Comparison of ENCODE assay signal across 8 mouse cellular contexts in genomic region chr1:176274667-176275610, GRCm38 (mm10). TPM values are rescaled to one million over a fixed set of nuclear protein-coding genes. Genes with fewer than 3 reads are reported as not detected.
DNase-seq lines count a peak whose midpoint lies in the region; ATAC-seq and TF ChIP-seq lines count a peak whose summit lies in the region.

Pld5 (minus strand) TSS chr1:176275312.

- no peaks in the 10 kb centered on the region for H3K9me3 ChIP-seq in forebrain, embryonic 10.5 days
- H3K9me3 ChIP-seq in hindbrain, embryonic 12.5 days (replicated peaks) = no peaks in the 10 kb centered on the region
- H3K9me3 ChIP-seq in liver, embryonic 14.5 days (ENCODE audit: control insufficient read depth, low read length) = no peaks in the 10 kb centered on the region

- WGBS in forebrain, embryonic 10.5 days = under 1% methylated on average over 66 of the region's 86 CpGs
- WGBS in hindbrain, embryonic 12.5 days = 2% methylated on average over 67 of the region's 86 CpGs
- 1% methylated on average over 58 of the region's 86 CpGs for WGBS in liver, embryonic 14.5 days (ENCODE audit: insufficient replicate concordance)

- H3K27ac ChIP-seq in forebrain, embryonic 10.5 days = peak within 1 kb of the TSS; percentile 86
- peak within 1 kb of the TSS; percentile 72 for H3K27ac ChIP-seq in hindbrain, embryonic 12.5 days
- no peak within 1 kb of the TSS for H3K27ac ChIP-seq in liver, embryonic 14.5 days

- ATAC-seq in hindbrain, embryonic 12.5 days (ENCODE audit: low FRiP score) = peak; percentile 92
- no peak for ATAC-seq in liver, embryonic 14.5 days (ENCODE audit: insufficient read depth)

- TF ChIP-seq CTCF in liver, embryonic 14.5 days (IDR thresholded peaks at IDR 0.05; ENCODE audit: low read depth) = no peak

- DNase-seq in kidney, postnatal 10 days = peak; percentile 53
- DNase-seq in kidney, adult 9 months = no peak
- peak; percentile 75 for DNase-seq in brain, adult 2 months (ENCODE audit: low read depth, low spot score)
- DNase-seq in forebrain, embryonic 10.5 days (ENCODE audit: extremely low spot score, low spot score) = peak; percentile 66
- no peak for DNase-seq in liver, embryonic 14.5 days (ENCODE audit: low read depth in 3 of 3, low spot score in 3 of 3)
- DNase-seq in retina, postnatal 1 day = peak; percentile 63
- DNase-seq in spleen, adult 18-20 months = no peak

- peak within 1 kb of the TSS; percentile 91 for H3K4me2 ChIP-seq in hindbrain, embryonic 12.5 days (replicated peaks)
- H3K4me2 ChIP-seq in liver, embryonic 14.5 days (ENCODE audit: low read depth) = peak within 1 kb of the TSS; percentile 42

- H3K9ac ChIP-seq in hindbrain, embryonic 12.5 days = peak within 1 kb of the TSS; percentile 73
- no peak within 1 kb of the TSS for H3K9ac ChIP-seq in liver, embryonic 14.5 days (replicated peaks)

- peak within 1 kb of the TSS; percentile 73 for H3K4me3 ChIP-seq in forebrain, embryonic 10.5 days
- peak within 1 kb of the TSS; percentile 67 for H3K4me3 ChIP-seq in hindbrain, embryonic 12.5 days
- H3K4me3 ChIP-seq in liver, embryonic 14.5 days (ENCODE audit: insufficient read depth in 1 of 2, low read depth in 2 of 2, low read length in 2 of 2) = peak within 1 kb of the TSS in 1 of 2 experiments; percentile 28; a peak in 2 of 4 replicates

- peaks cover 17% of the 10 kb centered on the region for H3K4me1 ChIP-seq in forebrain, embryonic 10.5 days
- H3K4me1 ChIP-seq in hindbrain, embryonic 12.5 days = peaks cover 5% of the 10 kb centered on the region; the same call in 1 of the 2 replicates
- H3K4me1 ChIP-seq in liver, embryonic 14.5 days (replicated peaks; ENCODE audit: control insufficient read depth in 2 of 2, insufficient read depth in 2 of 2, low read length in 1 of 2) = no peaks in the 10 kb centered on the region

- H3K36me3 ChIP-seq in forebrain, embryonic 10.5 days (replicated peaks) = no peaks in the 10 kb centered on the region
- H3K36me3 ChIP-seq in hindbrain, embryonic 12.5 days = no peaks in the 10 kb centered on the region
- no peaks in the 10 kb centered on the region for H3K36me3 ChIP-seq in liver, embryonic 14.5 days (replicated peaks; ENCODE audit: control insufficient read depth, insufficient read depth, low read depth)

- TF ChIP-seq EP300 in liver, embryonic 14.5 days (IDR thresholded peaks at IDR 0.05; ENCODE audit: low read depth) = no peak

- H3K27me3 ChIP-seq in forebrain, embryonic 10.5 days (ENCODE audit: poor library complexity, severe bottlenecking) = peaks cover 45% of the 10 kb centered on the region
- H3K27me3 ChIP-seq in hindbrain, embryonic 12.5 days = peaks cover 16% of the 10 kb centered on the region; the same call in 1 of the 2 replicates
- peaks cover 17% of the 10 kb centered on the region for H3K27me3 ChIP-seq in liver, embryonic 14.5 days (ENCODE audit: control insufficient read depth, insufficient read depth, low read length)

RNA-seq across cellular contexts. Expression of gene Pld5, which starts in this region (rescaled TPM):
- 0.47 and 0.60 TPM in 2 replicates for polyA plus RNA-seq in forebrain, embryonic 10.5 days (2016; fragmentation: Nextera tagmentation; extraction: Ambion mirVana)
- polyA plus RNA-seq in hindbrain, embryonic 12.5 days (2016; fragmentation: Nextera tagmentation; extraction: Ambion mirVana) = 3.5 and 4.5 TPM in 2 replicates
- 0.01 and 0.02 TPM in 2 replicates for polyA plus RNA-seq in liver, embryonic 14.5 days (2012; rRNA removed)
- polyA plus RNA-seq in liver, embryonic 14.5 days (2014; fragmentation: Nextera tagmentation; extraction: Ambion mirVana) = not detected in 2 replicates

Comparison
In these comparisons a context has a peak if more than half of its experiments do, and no peak if none do; other contexts are left out.
1. DNase-seq: peak in kidney, postnatal 10 days (single experiment), brain, adult 2 months (single experiment) and retina, postnatal 1 day (single experiment); none in kidney, adult 9 months (single experiment), liver, embryonic 14.5 days (0 of 3) and spleen, adult 18-20 months (0 of 2).
2. Peak in DNase-seq, H3K4me3 ChIP-seq and H3K27ac ChIP-seq in forebrain, embryonic 10.5 days; RNA of the gene not detected or under 1 TPM.